Mouse (Mus musculus): Measurements from ENCODE around the gene Tmem220.

GRCm38 (mm10) chr11:67023802-67024340 is 1.1 kb upstream of the Tmem220 start:
- TF ChIP-seq POLR2A (IDR thresholded peaks at IDR 0.05; ENCODE audit: control insufficient read depth, extremely low read depth, insufficient read depth, low read length, poor library complexity) (no peak), CTCF (IDR thresholded peaks at IDR 0.05; ENCODE audit: borderline replicate concordance, control insufficient read depth, extremely low read depth, insufficient read depth, low read length, poor library complexity) (no peak)
